Mouse (Mus musculus): ENCODE measurements around the gene Gm43552.

Gm43552 gene

GRCm38 (mm10) chr5:65434471-65435362 lies 57.9 kb downstream of the Gm43552 start:
- DNase-seq, result no peak

GRCm38 (mm10) chr5:65429441-65429840 lies 63.2 kb downstream of the Gm43552 start:
- DNase-seq, result no peak

- DNase-seq, result peak; percentile 59
Measured at GRCm38 (mm10) chr5:65428321-65428720, 64.3 kb downstream of the Gm43552 start.

GRCm38 (mm10) chr5:65425251-65425650 lies 67.4 kb downstream of the Gm43552 start:
- no peak for DNase-seq

- DNase-seq, result peak; percentile 49
Measured at GRCm38 (mm10) chr5:65424215-65424614, 68.4 kb downstream of the Gm43552 start.

- peak; percentile 29 for DNase-seq
Measured at GRCm38 (mm10) chr5:65422803-65423202, 69.8 kb downstream of the Gm43552 start.

GRCm38 (mm10) chr5:65420822-65421221 lies 71.8 kb downstream of the Gm43552 start:
- no peak for DNase-seq

GRCm38 (mm10) chr5:65419136-65419535 lies 73.5 kb downstream of the Gm43552 start:
- DNase-seq, result no peak

GRCm38 (mm10) chr5:65415653-65416458 lies 76.8 kb downstream of the Gm43552 start:
- no peak for DNase-seq

- DNase-seq, result no peak
Measured at GRCm38 (mm10) chr5:65407989-65408388, 84.6 kb downstream of the Gm43552 start.

GRCm38 (mm10) chr5:65401251-65401994 lies 91.2 kb downstream of the Gm43552 start:
- DNase-seq, result peak; percentile 83

GRCm38 (mm10) chr5:65394425-65394824 lies 98.2 kb downstream of the Gm43552 start:
- DNase-seq, result no peak

- no peak for DNase-seq
Measured at GRCm38 (mm10) chr5:65391753-65392152, 100.9 kb downstream of the Gm43552 start.

- DNase-seq, result peak; percentile 98
Measured at GRCm38 (mm10) chr5:65390648-65391644, 101.7 kb downstream of the Gm43552 start, which contains the start of the genes Rpl9 and Lias. Gene Rpl9, minus strand, starts transcription at chr5:65391444. Gene Lias, plus strand, starts transcription at chr5:65391497.

- no peak for DNase-seq
Measured at GRCm38 (mm10) chr5:65387008-65387867, 105.4 kb downstream of the Gm43552 start.

GRCm38 (mm10) chr5:65385704-65386103 lies 106.9 kb downstream of the Gm43552 start:
- DNase-seq, result no peak
